Mouse (Mus musculus): ENCODE data around the gene 3425401B19Rik.

The 3425401B19Rik gene

DNA sequence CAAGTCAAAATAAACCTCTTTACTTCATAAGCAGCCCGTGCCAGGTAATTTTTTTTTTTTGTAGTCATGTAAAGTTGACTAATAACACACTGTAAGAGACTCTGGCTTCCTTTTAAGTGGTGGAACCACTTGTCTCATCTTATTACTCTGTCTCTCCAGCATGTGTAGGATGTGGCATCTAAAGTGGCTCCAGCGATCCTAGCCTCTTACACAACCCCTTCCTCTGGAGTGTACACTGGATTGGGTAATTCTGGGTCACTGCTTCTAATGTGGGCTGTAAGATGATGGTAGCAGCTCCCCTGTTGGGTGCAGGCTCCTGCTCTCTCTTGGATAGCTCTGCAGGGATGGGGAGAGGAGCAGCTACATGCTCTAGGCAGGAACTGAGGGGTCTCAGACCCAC, 46.6 kb downstream of the 3425401B19Rik start:
- DNase-seq, result no peak

DNA sequence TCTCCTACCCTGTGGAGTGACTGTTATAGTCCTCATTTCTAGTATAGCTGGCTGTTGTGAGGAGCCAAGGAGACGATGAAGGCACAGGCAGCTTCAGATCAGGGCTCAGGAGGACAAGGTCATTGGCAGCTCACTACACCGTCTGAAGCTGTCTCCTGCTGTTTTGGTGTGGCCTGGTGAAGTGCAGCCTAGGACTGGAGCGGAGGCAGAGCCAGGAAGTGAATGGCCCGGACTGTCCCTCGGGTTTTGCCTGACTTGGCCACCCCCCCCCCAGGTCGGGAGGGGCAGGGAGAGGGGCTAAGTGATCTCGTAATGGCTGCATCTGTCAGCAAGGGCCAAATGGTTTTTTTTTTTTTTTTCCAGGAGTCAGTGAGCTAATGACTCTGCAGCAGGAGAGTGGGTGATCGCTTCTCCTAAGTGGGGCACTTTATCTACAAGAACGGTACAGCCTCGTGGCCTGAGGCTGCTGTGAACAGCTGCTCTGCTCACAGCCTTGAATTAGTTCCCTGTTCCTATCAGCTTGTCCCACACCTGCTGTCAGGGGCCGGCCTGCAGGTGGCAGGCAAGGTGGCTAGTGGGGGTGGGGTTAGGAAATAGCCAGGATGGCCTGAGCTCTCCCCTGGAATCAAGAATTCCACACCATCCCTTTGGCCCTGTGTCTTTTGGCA, 50.9 kb downstream of the 3425401B19Rik start:
- DNase-seq, result no peak

DNA sequence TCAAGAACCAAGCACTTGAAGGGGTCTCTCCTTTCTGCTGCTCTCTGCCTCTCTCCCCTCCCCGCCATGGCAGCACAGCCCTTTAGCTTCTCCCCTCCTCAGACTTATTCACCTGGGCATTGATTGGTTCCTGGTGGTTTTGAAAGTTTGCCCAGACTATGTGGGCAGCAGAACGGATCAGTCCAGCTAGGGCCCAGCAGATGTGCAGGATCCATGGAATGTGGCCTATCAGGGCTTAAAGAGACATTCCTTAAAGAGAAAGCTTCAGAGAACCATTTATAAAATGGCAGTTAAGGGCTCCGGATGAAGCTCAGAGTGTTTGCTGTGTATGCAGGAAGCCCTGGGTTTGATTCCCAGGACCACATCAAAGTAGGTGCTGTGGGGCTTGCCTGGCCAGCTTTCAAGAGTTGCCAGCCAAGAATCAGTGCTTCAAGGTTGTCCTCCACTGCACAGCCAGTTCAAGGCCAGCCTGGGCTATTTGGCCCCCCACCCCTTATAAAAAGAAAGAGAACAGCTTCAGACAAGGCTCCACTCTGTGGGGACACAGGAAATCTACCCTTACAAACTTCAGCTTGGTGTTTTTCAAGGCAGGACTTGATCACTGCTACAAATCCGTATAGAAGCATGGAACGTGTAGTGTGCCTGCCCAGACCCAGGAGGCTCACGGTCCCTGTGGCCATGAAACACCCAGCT, 52.0 kb downstream of the 3425401B19Rik start:
- no peak for DNase-seq

DNA sequence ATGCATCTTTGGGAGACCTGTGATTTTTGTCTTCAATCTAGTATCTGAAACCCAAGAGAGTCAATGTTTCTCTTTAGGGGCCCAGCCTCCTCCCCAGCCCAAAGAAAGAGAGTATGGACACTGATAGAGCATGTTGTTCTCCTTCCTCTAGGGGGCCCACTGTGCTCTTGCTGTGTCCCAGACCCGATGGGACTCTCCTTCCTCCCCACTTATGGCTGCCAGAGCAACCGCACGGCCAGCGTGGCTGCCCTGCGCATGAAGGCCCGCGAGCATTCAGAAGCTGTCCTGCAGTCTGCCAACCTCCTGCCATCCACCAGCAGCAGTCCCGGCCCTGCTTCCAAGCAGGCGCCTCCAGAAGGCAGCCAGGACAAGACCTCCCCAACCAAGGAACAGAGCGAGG, 56.5 kb downstream of the 3425401B19Rik start:
- no peak for DNase-seq

DNA sequence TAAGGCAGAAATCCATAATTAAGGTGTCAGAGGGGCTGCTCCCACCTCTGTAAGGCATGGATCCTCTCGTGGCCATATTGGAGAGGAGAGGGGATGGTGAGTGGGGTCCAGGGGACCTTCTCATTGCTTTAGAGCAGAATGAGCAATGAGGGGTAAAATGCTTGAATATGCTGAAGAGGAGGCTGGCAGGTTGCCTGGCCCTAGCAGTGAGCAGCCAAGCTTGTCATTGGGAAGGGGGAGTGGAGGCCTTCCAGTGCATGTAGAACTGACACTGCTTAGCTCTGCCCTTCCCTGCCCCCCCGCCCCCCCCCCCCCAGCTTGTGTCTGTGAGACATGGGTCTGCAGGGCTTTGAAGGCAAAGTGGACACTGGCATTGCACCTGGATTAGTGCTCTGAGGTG, 57.8 kb downstream of the 3425401B19Rik start:
- DNase-seq, result no peak

DNA sequence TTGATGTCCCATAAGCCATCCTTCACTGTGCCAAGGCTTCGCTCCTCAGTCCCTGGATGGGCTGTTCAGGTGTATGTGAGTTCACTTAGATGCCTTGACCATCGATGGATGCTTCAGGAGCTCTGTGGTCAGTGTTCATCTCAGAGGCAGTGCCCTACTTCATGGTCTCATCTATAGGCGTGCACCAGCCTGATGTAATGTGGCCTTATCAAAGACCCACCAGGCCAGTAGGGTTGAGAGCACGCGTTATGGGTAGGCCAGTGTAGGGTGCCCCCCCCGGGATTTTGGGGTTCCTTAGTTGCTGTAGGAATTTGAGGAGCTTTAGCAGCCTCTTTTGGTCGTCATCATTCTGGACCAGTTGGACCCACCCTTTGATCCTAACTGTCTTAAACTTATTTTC, 60.3 kb downstream of the 3425401B19Rik start:
- no peak for DNase-seq

DNA sequence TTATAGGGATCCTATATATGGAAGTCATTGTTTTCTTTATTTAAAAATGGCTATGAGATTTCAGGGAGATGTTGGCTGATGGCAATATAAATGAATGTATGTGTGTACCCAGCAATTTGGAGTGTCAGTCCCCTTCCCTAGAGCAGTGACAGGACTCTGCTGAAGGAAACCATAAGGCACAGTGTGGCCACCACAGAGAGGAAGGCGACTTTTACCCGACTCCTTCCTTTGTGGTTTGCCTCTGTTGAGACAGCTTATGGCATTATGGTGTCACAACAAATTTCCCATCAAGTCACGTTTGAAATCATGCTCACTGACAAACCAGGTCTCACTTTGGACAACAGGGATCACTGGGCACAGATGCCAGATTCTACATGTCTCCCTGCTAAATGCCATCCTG, 60.8 kb downstream of the 3425401B19Rik start:
- DNase-seq, result no peak

DNA sequence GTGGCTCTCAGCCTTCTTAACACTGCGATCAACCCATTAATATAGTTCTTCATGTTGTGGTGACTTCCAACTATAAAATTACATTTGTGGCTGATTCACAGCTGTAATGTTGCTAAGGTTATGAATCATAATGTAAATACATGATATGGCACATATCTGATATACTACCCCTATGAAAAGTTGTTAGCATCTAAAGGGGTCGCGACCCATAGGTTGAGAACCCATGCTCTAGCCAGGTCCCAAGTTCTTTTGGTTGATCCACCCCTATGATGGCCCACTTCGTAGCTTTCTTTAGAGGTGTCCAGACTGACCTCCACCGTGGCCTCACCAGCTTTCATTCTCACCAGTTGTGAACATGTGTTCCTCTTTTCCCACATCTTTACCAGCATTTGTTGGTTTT, 67.8 kb downstream of the 3425401B19Rik start:
- DNase-seq, result no peak

DNA sequence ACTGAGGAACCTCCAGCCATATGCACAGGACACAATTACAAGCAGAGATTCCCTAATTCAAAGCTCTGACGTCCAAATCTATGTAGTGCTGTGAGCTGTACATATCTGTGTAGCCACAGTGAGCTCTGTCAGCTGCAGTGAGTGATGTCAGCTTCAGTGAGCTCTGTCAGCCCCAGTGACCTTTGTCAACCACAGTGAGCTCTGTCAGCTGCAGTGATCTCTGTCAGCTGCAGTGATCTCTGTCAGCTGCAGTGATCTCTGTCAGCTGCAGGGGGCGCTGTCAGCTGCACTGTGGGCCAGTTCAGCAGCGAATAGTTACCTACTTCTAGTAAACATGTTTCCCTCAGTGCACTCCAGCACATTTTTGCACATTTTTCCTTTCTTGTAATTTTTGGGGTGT, 75.7 kb downstream of the 3425401B19Rik start:
- peak; percentile 25 for DNase-seq

Measured in right cerebral cortex, adult 18-20 months (tissue).